Mouse (Mus musculus) intestine, embryonic 14.5 days (tissue): ENCODE measurements around the gene Them7. TPM values are rescaled to one million over a fixed set of nuclear protein-coding genes. Genes with fewer than 3 reads are reported as not detected.
A peak's percentile ranks its signal among the peaks of the same experiment; 100 is the strongest.

Source experiments
- ATAC-seq: fragments of 200-750 bp; cut with Nextera tagmentation; replicated peaks from 2 replicates; pipeline ENCODE4 v1.8.0; 2017; ENCODE audit warnings: low read depth, moderate number of reproducible peaks, moderate TSS enrichment, moderate library complexity; ENCODE audit not compliant: low FRiP score, low TSS enrichment
- DNase-seq: peaks from one replicate; pipeline ENCODE4 v3.0.0-alpha.2; 2018; ENCODE audit warnings: low spot score
- H3K27ac ChIP-seq: fragments of 300-500 bp; sonication (generic); 2 replicates; pipeline ENCODE4 v1.5.1; 2014; ENCODE audit warnings: low read depth, mild to moderate bottlenecking, control low read depth
- H3K27me3 ChIP-seq: fragments of 300-500 bp; sonication (generic); replicated peaks from 2 replicates; pipeline ENCODE4 v1.6.1; 2014; ENCODE audit warnings: low read length, control low read depth; ENCODE audit not compliant: control insufficient read depth, insufficient read depth
- H3K36me3 ChIP-seq: fragments of 300-500 bp; sonication (generic); 2 replicates; pipeline ENCODE4 v1.6.1; 2014; ENCODE audit warnings: low read length, control low read depth; ENCODE audit not compliant: control insufficient read depth, insufficient read depth
- H3K4me1 ChIP-seq: fragments of 300-500 bp; sonication (generic); replicated peaks from 2 replicates; pipeline ENCODE4 v1.6.1; 2014; ENCODE audit warnings: low read length, control low read depth, mixed read lengths; ENCODE audit not compliant: control insufficient read depth, insufficient read depth
- H3K4me2 ChIP-seq: fragments of 300-500 bp; sonication (generic); 2 replicates; pipeline ENCODE4 v1.6.1; 2014; ENCODE audit warnings: low read length
- H3K4me3 ChIP-seq: fragments of 300-500 bp; sonication (generic); 2 replicates; pipeline ENCODE4 v1.5.1; 2014; ENCODE audit warnings: low read depth, low read length, control low read depth, mixed read lengths
- H3K9ac ChIP-seq: fragments of 300-500 bp; sonication (generic); 2 replicates; pipeline ENCODE4 v1.6.1; 2014; ENCODE audit warnings: mild to moderate bottlenecking, low read length
- H3K9me3 ChIP-seq: fragments of 300-500 bp; sonication (generic); 2 replicates; pipeline ENCODE4 v1.6.1; 2016; ENCODE audit warnings: low read length, control low read depth; ENCODE audit not compliant: control insufficient read depth
- WGBS: fragments of 180-500 bp; shearing (Covaris S2); extraction: QIAGEN DNeasy Blood & Tissue Kit; methylation state at CpG from one replicate; pipeline ENCODE4 v1.1.7; 2014; 5-methylcytosine and 5-hydroxymethylcytosine counted together
- polyA plus RNA-seq: library from polyadenylated mRNA; unstranded; fragments of >200 nt; fragmentation: Nextera tagmentation; extraction: Ambion mirVana; gene quantifications from 2 replicates; pipeline ENCODE4 v1.2.1, GENCODE M21; 2014

Gene Them7
- polyA plus RNA-seq, 1 experiment from 2014 or later: 1.1 TPM

GRCm38 (mm10) chr2:105200152-105200551 is 24.0 kb upstream of the Them7 start:
- Histone ChIP-seq H3K4me1 (no peaks in the 10 kb centered on the region), H3K4me3 (no peak overlapping the region), H3K9ac (no peak overlapping the region), H3K27me3 (no peaks in the 10 kb centered on the region), H3K36me3 (no peaks in the 10 kb centered on the region), H3K27ac (no peak overlapping the region), H3K4me2 (no peak overlapping the region), H3K9me3 (no peaks in the 10 kb centered on the region)
- WGBS: 10% methylated on average over 8 of the region's 8 CpGs
- DNase-seq (no peak), ATAC-seq (peak; percentile 62; the same call in 1 of the 2 replicates)

- no peak for DNase-seq
- Histone ChIP-seq H3K27ac (no peak overlapping the region), H3K4me1 (peaks cover 5% of the 10 kb centered on the region), H3K4me2 (no peak overlapping the region), H3K9me3 (no peaks in the 10 kb centered on the region), H3K36me3 (no peaks in the 10 kb centered on the region), H3K9ac (no peak overlapping the region), H3K27me3 (no peaks in the 10 kb centered on the region), H3K4me3 (no peak overlapping the region)
- WGBS: 28% methylated on average over 9 of the region's 9 CpGs
- peak; percentile 74 for ATAC-seq
Observed at GRCm38 (mm10) chr2:105206563-105207174, 17.5 kb upstream of the Them7 start.

- H3K4me3 ChIP-seq: no peak overlapping the region
- H3K9me3 ChIP-seq: no peaks in the 10 kb centered on the region
- no peak for DNase-seq
- no peaks in the 10 kb centered on the region for H3K36me3 ChIP-seq
- H3K4me2 ChIP-seq: no peak overlapping the region
- H3K4me1 ChIP-seq: peaks cover 4% of the 10 kb centered on the region; the same call in 1 of the 2 replicates
- 0 out of 2 replicates have a peak overlapping the region, but pooled peaks have one; percentile 47 for H3K27ac ChIP-seq
- H3K27me3 ChIP-seq: no peaks in the 10 kb centered on the region
- ATAC-seq: no peak
- WGBS: 41% methylated on average over 7 of the region's 7 CpGs
- H3K9ac ChIP-seq: no peak overlapping the region
Observed at GRCm38 (mm10) chr2:105212839-105213238, 11.3 kb upstream of the Them7 start.

- no peak overlapping the region for H3K4me2 ChIP-seq
- H3K27me3 ChIP-seq: no peaks in the 10 kb centered on the region
- ATAC-seq (no peak), DNase-seq (no peak)
- no peaks in the 10 kb centered on the region for H3K36me3 ChIP-seq
- no peak overlapping the region for H3K9ac ChIP-seq
- peaks cover 6% of the 10 kb centered on the region; the same call in 1 of the 2 replicates for H3K4me1 ChIP-seq
- WGBS: 26% methylated on average over 8 of the region's 8 CpGs
- no peak overlapping the region for H3K4me3 ChIP-seq
- no peaks in the 10 kb centered on the region for H3K9me3 ChIP-seq
- no peak overlapping the region for H3K27ac ChIP-seq
Observed at GRCm38 (mm10) chr2:105215914-105216313, 8.2 kb upstream of the Them7 start.

- H3K4me1 ChIP-seq: peaks cover 11% of the 10 kb centered on the region
- H3K9me3 ChIP-seq: no peaks in the 10 kb centered on the region
- no peak overlapping the region for H3K9ac ChIP-seq
- no peak for ATAC-seq
- WGBS: 90% methylated on average over 5 of the region's 5 CpGs
- H3K27me3 ChIP-seq: no peaks in the 10 kb centered on the region
- no peaks in the 10 kb centered on the region for H3K36me3 ChIP-seq
- H3K4me3 ChIP-seq: no peak overlapping the region
- H3K27ac ChIP-seq: no peak overlapping the region
- DNase-seq: no peak
- H3K4me2 ChIP-seq: no peak overlapping the region
Observed at GRCm38 (mm10) chr2:105219229-105219628, 4.9 kb upstream of the Them7 start.

GRCm38 (mm10) chr2:105219664-105220063 is 4.5 kb upstream of the Them7 start:
- no peak for ATAC-seq
- 49% methylated on average over 8 of the region's 8 CpGs for WGBS

GRCm38 (mm10) chr2:105220738-105221303 is 3.3 kb upstream of the Them7 start:
- ATAC-seq: no peak
- H3K4me3 ChIP-seq: no peak overlapping the region
- no peaks in the 10 kb centered on the region for H3K27me3 ChIP-seq
- no peak overlapping the region for H3K4me2 ChIP-seq
- H3K4me1 ChIP-seq: peaks cover 19% of the 10 kb centered on the region
- H3K36me3 ChIP-seq: no peaks in the 10 kb centered on the region
- H3K27ac ChIP-seq: no peak overlapping the region
- no peak for DNase-seq
- H3K9me3 ChIP-seq: no peaks in the 10 kb centered on the region
- H3K9ac ChIP-seq: no peak overlapping the region
- 53% methylated on average over 9 of the region's 9 CpGs for WGBS

More at GRCm38 (mm10) chr2:105219664-105220063, 4.5 kb upstream of the Them7 start:
- DNase-seq: no peak
- no peak overlapping the region for H3K4me3 ChIP-seq
- H3K4me2 ChIP-seq: no peak overlapping the region
- H3K27me3 ChIP-seq: no peaks in the 10 kb centered on the region
- H3K9ac ChIP-seq: no peak overlapping the region
- H3K4me1 ChIP-seq: peaks cover 16% of the 10 kb centered on the region
- H3K36me3 ChIP-seq: no peaks in the 10 kb centered on the region
- H3K9me3 ChIP-seq: no peaks in the 10 kb centered on the region
- no peak overlapping the region for H3K27ac ChIP-seq

GRCm38 (mm10) chr2:105223606-105224005 is 514 bp upstream of the Them7 start:
- Histone ChIP-seq H3K36me3 (no peaks in the 10 kb centered on the region), H3K4me2 (no peak overlapping the region), H3K27ac (no peak overlapping the region), H3K4me1 (peaks cover 24% of the 10 kb centered on the region), H3K27me3 (no peaks in the 10 kb centered on the region; the same call in 1 of the 2 replicates), H3K9me3 (no peaks in the 10 kb centered on the region), H3K4me3 (no peak overlapping the region), H3K9ac (no peak overlapping the region)
- DNase-seq (no peak), ATAC-seq (no peak)
- 89% methylated on average over 11 of the region's 11 CpGs for WGBS

GRCm38 (mm10) chr2:105224987-105225375 is 861 bp downstream of the Them7 start:
- no peaks in the 10 kb centered on the region for H3K36me3 ChIP-seq
- no peak overlapping the region for H3K4me3 ChIP-seq
- H3K4me1 ChIP-seq: peaks cover 24% of the 10 kb centered on the region
- no peaks in the 10 kb centered on the region for H3K9me3 ChIP-seq
- H3K27me3 ChIP-seq: no peaks in the 10 kb centered on the region; the same call in 1 of the 2 replicates
- H3K9ac ChIP-seq: no peak overlapping the region
- ATAC-seq: no peak
- no peak overlapping the region for H3K27ac ChIP-seq
- 50% methylated on average over 3 of the region's 3 CpGs for WGBS
- no peak for DNase-seq
- H3K4me2 ChIP-seq: peak overlapping the region; percentile 64
